Mouse (Mus musculus) heart, adult 18-20 months (tissue): ENCODE measurements at regions not wholly inside any gene's neighbourhood (a gene's known extent, or its start where the extent isn't known, plus 50 kb on each side); places are given as distances from the start of the nearest gene placed in this dataset.

Source experiments
- DNase-seq, 2 experiments: peaks; one replicate each; pipeline ENCODE4 v3.0.0; 2021 to 2022; ENCODE audit warnings: mixed read lengths in 1 of 2

- no peak for DNase-seq
These were observed 695.7 kb upstream of the Kif18a start for GRCm38 (mm10) chr2:108584799-108585198.

GRCm38 (mm10) chr2:108593555-108593954 is 687.0 kb upstream of the Kif18a start:
- no peak for DNase-seq

GRCm38 (mm10) chr2:108600346-108600745 is 680.2 kb upstream of the Kif18a start:
- DNase-seq: no peak

GRCm38 (mm10) chr2:108619580-108619979 is 661.0 kb upstream of the Kif18a start:
- DNase-seq: no peak

GRCm38 (mm10) chr2:108622367-108623162 is 658.0 kb upstream of the Kif18a start:
- DNase-seq: peak in 1 of 2 experiments; percentile 6

GRCm38 (mm10) chr2:108635644-108636043 is 644.9 kb upstream of the Kif18a start:
- no peak for DNase-seq

GRCm38 (mm10) chr2:108660697-108661388 is 619.7 kb upstream of the Kif18a start:
- DNase-seq: no peak

GRCm38 (mm10) chr2:108677777-108678380 is 602.7 kb upstream of the Kif18a start:
- DNase-seq: no peak

GRCm38 (mm10) chr2:108681574-108681973 is 599.0 kb upstream of the Kif18a start:
- no peak for DNase-seq

GRCm38 (mm10) chr2:108686019-108686743 is 594.4 kb upstream of the Kif18a start:
- no peak for DNase-seq

- DNase-seq: peak; percentile 2 to 57
These were observed 590.4 kb upstream of the Kif18a start for GRCm38 (mm10) chr2:108690091-108690490.

GRCm38 (mm10) chr2:108691156-108692007 is 589.2 kb upstream of the Kif18a start:
- DNase-seq: no peak

- no peak for DNase-seq
These were observed 579.2 kb upstream of the Kif18a start for GRCm38 (mm10) chr2:108701308-108701707.

GRCm38 (mm10) chr2:108707856-108708855 is 572.4 kb upstream of the Kif18a start:
- no peak for DNase-seq

- no peak for DNase-seq
These were observed 538.5 kb upstream of the Kif18a start for GRCm38 (mm10) chr2:108742079-108742478.

- DNase-seq: no peak
These were observed 537.0 kb upstream of the Kif18a start for GRCm38 (mm10) chr2:108743511-108743910.

GRCm38 (mm10) chr2:108744797-108745196 is 535.7 kb upstream of the Kif18a start:
- no peak for DNase-seq

- DNase-seq: no peak
These were observed 526.9 kb upstream of the Kif18a start for GRCm38 (mm10) chr2:108753494-108754225.

- no peak for DNase-seq
These were observed 524.7 kb upstream of the Kif18a start for GRCm38 (mm10) chr2:108755821-108756220.
